Mouse (Mus musculus) heart, postnatal 4 days (tissue): ENCODE measurements around the gene Olfr263. TPM values are rescaled to one million over a fixed set of nuclear protein-coding genes. Genes with fewer than 3 reads are reported as not detected.

Experiments used
- DNase-seq: peaks from one replicate; pipeline ENCODE4 v3.0.0; 2021
- total RNA-seq, 2 experiments: library from RNA; stranded (reverse); gene quantifications; 2 replicates each; pipeline ENCODE4 v1.2.3; 2021

Olfr263 gene
- total RNA-seq, 2 experiments from 2014 or later = not detected

DNA sequence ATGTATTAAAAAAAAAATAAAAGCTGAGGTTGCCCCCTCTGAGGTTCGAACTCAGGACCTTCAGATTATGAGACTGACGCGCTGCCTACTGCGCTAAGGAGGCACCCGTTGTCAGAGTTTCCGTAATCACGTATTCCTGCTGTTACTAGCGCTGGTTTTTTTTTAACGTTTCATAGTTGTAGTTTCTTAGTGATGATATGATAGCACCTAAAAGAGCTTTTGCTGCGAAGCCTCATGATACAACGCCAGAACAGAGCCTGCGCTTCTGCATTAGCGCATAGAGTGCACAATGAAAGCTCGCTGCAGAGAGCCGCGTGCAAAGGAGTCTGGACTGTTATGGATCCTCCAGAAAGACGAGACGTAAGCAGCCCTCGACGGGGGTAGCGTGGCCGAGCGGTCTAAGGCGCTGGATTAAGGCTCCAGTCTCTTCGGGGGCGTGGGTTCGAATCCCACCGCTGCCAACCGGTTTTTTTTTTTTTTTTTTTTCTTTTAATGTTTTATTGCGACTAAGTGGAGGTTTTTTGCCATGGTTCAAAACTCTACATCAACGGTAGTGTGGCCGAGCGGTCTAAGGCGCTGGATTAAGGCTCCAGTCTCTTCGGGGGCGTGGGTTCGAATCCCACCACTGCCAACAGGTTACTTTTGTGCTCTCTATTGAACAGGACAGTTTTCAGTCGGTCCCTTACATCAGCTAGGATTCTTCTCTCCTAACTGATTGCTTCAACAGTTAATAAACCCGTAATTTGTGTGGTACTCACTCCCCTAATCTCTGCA lies 40.4 kb downstream of the Olfr263 start:
- peak; percentile 81 for DNase-seq

DNA sequence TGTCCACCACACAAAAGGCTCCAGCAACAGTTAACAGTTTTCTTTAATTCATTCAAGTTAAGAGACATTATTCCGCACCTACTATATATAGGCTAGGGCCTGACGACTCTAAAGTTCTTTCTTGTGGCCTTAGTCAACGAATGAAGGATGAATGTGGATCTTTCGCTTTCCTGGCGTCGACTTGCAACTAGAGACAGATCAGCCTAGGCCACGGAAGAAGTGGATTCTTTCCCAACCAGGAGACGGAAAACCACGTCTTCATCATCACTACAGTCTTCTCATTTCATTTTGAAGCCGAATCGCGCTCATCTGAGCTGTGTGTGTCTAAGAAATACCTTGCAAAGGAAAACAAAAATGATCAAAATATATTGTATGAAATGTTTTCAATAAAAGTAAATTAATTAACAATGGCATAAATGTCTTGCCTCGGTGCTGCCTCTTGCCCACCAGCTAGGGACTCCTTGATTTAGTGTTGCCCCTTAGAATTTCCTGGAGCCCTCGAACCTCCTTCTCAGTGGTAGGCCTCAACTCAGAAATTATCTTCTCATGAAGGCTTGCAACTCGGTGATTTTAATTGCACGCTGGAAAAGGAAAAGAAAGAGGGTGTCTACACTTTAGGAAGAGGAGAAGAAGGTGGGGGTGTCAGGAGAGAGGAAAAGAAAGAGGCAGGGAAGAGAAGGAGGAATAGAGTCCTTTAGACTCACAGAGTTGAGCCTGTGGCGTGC lies 41.2 kb downstream of the Olfr263 start:
- DNase-seq = no peak

DNA sequence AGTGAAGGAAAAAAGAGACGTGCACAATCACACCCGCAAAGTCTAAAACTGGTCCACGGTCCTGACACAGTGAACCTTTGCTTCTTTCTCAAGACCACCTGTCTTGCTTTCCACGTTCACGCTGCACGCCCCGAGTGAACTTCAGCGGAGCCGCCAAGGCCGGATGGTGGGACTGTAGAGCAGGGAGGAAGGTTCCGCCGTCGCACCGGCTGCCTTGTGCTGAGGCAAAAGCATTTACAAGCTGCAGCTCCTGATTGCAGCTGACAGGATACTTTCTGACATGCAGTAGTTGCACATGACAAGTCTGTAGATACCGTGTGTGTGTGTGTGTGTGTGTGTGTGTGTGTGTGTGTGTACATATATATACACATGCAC lies 41.7 kb downstream of the Olfr263 start:
- DNase-seq = no peak

DNA sequence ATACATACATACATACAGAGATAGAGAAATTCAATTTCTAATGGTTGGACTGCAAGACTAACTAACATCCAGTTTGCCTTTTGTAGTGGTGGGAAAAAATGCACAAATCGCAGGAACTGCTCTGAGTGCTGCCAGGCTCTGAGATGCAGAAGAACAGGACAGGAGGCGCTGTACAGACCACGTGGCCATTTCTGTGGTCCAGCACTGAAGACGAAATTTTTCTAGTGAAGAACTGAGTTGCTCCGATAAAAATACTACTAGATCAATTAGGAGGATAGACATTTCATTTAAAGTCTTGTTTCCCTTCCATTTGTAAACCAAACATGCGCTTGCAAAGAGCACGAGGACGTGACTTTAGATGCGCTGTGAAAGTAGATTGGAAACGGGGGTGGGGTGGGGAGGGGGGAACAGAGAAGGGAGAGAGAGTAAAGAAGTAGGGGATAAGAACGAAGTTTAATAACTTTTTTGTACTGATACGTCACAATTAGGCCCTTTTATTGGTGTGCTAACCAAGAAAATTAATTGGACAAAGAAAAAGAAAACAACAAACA lies 42.2 kb downstream of the Olfr263 start:
- DNase-seq = peak; percentile 32

DNA sequence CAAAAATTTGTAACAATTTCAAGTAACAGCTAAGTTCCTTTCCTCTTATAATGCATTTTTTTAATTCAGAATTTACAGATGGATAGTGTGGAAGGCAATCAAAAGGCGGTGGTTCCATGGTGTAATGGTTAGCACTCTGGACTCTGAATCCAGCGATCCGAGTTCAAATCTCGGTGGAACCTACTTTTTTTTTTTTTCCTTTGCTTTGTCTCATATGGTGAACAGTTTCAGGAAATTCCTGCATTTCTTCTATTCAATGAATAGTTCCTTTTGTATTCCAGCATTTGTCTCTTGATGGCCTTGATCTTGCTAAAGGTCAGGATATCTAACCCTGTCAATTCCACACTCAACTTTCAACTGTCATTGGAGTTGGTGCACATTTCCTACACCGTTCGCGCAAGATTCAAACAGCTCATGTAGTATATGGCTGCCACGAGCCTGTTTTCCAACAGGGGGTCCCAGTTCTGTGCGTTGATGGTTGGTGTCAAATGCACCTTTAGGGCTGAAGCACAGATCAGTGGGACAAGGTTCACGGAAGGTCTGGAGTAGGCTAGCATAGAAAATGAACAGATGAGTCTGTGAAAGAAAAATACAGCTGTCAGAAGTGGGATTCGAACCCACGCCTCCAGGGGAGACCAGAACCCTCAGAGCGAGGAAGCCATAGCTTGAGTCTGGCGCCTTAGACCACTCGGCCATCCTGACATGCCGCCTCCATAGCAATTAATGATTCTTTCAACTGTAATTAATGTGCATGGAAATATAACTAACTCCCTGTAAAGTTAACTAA lies 43.0 kb downstream of the Olfr263 start:
- DNase-seq = peak; percentile 74

DNA sequence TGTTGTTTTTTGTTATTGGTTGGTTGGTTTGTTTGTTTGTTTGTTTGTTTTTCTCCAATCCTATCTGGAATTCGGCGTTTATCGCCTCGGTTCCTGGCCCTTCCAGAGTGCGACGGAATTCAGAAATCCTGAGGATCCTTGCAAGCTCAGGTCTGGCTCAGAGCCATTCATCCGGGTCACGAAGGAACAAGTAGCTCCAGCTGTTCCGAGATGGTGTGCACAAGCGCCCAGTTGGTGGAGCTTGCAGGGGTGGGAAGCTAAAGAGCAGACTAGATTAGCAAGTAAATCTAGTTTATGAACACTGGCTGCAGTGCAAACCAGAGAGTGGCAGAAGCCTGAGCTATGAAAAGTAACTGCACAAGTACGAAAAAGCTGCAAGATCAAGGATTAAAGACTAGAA lies 43.6 kb downstream of the Olfr263 start:
- DNase-seq = peak; percentile 90

DNA sequence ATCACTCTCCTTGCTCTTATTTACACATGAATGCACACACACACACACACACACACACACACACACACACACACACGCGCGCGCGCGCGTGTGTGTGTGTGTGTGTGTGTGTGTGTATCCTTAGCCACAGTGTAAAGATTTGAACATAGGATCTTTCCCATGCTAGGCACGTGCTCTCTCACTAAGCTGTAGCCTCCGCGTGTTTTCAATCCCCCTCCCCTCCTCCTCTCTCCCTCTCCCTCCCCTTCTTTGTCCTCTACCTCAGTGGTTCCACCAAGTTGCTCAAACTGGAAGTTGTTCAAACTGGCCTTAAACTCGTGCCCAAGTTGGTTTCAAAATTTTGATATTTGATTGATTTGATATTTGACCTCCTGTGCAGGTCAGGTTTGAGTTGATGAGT lies 47.3 kb downstream of the Olfr263 start:
- no peak for DNase-seq

DNA sequence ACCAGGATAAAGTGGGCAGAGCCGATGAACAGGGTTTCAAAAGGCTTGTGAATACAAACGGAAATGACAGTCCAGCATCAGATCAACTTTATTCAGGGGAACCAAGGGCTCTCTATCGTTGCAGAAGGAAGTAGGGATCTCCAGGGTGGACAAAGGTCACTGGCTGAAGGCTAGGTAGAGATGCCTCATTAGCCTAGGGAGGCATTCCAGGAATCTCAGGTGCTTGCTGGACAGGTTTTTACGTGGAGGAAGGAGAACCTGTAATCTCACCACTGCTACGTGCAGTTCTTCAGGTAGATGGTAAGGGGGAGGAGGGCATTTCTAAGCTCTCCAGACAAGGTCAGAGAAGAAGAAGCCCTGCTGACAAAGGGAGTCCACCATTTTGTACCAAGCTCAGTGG lies 48.2 kb downstream of the Olfr263 start:
- no peak for DNase-seq

DNA sequence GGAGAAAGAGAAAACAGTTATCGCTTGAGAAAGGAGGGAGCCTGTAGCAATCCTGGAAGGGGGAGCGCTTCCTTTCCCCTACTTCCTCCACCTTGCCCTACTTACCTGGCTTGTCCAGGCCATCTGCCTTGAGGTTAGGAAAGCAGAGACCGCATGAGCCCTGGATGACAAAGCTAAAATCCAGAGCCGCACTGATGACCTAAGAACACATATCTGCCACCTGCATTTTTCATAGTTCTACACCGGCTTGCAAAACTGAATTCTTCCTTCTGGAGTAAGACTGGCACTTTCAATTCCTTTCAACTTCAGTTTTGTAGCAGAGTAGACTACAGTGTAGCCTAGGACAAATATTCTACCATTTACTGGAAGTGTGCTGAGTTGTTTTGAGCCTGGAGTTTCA lies 48.9 kb downstream of the Olfr263 start:
- no peak for DNase-seq

DNA sequence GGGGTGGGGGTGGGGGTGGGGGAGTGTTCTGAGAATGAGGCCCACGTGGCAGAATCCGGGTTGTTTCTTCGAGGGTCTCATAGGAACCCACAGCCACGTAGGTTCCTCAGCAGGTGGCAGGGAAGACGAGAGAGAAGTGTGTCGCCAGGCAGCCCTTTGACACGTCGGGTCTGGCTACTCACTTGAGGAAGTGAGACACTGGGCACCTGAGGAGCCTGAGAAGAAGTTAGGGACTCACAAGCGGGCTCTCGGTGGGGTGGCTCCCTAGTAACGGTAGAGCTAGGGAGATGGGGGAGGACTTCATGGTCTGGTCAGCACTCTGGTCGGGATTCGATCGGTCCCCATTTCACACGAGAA lies 49.9 kb downstream of the Olfr263 start, which contains the start of gene Trim27:
TSS of gene Trim27 (plus strand) at position 79 of the 357 bp plus-strand sequence.
- no peak for DNase-seq

DNA sequence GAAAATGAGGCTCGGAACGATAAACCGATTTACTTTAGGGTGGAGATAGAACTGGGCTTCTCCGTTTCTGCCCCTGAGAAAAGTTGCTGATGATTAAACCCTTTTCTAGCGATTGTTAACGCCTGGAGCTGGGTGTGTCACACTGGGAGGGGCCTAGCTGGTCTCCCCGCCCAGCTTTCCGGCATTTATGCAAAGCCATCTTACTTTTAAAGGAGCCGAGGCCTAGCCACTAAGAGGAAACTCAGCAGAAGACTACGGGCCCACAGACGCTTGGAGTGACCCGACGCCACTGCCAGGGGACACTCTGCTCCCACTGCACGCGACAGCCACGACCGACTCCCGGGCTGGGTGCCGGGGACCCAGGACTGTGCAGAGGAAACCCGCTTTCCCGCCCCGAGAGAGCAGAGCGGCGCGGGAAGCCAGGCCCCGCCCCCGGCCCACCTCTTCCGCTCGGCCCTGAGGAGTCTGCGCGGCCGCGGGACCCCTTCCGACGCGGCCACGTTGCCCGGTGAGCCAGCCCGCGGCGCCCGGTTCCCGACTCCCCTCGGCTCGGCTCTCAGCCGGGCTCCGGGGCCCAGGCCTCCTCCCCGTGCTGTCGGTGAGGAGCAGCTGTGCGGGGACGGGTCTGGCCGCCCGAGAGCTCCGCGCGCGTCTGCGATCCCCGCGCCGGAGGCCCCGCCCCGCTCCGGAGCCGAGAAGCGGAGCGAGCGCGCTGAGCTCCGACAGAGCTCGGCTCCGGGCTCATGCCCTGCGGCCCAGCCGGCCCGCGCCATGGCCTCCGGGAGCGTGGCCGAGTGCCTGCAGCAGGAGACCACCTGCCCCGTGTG lies 50.5 kb downstream of the Olfr263 start:
- DNase-seq = peak; percentile 83

DNA sequence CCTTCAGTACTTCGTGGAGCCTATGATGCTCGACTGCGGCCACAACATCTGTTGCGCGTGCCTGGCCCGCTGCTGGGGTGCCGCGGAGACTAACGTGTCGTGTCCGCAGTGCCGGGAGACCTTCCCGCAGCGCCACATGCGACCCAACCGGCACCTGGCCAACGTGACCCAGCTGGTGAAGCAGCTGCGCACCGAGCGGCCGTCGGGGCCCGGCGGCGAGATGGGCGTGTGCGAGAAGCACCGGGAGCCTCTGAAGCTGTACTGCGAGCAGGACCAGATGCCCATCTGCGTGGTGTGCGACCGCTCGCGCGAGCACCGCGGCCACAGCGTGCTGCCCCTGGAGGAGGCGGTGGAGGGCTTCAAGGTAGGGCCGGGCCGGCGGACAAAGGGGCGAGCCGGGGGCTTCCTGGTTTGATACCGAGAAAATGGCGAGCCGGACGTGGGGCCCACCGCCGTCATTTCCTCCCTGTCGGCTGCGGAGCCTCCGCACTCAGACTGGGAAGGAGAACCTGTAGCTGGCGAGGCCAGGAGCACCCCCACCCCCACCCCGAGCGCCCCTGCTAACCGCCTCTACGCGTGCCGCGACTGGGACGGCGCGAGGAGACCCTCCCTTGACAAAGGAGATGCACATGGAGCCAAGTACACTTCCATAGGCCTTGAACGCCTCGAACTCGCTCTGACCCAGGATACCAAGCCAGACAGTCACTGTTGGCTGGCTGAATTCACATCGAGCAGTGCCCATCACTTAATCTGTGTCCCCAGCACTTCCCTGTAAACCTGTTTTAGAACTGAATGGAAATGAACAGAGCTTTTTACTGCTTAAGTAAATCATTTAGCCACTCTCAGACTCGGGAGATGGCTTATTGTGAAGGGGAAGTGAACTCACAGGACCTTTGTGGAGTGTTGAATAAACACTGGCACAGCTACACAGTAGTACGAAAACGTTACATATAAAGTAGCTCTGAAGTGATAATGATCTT lies 51.4 kb downstream of the Olfr263 start:
- DNase-seq = peak; percentile 61

DNA sequence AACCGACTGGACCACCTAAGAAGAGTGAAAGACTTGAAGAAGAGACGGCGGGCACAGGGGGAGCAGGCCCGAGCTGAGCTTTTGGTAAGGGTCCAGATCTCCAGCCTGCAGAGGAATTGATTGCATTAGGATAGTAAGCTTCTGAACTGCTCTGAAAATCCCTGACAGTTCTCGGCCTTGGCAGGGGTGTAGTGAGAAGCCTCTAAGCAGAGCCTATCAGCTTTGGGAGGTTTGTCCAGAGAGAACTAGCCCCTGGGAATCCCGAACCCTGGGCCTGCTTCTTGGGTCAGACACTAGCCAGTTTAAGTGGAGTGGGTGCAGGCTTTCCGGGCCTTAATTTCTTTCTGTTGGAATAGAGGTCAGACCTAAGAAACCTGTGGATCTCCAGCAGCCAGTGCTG lies 52.6 kb downstream of the Olfr263 start:
- DNase-seq = no peak

DNA sequence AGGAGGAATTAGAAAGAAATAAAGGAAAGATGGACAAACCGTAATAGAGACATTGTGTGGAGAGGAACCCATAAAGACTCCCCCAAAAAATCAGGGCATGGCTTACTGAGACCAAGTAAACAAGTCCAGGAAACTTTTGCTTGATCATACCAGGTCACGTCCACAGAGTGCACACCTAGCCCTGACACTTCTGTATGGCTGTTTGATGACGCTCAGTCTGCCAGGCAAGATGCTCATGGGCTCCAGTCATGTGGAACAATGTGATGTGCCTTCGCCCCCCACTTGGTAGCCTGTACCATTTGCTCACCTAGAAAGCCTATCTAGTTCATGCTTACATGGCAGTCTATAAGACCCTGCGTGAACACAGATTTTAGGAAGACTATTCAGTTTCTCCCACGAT lies 53.6 kb downstream of the Olfr263 start:
- no peak for DNase-seq

DNA sequence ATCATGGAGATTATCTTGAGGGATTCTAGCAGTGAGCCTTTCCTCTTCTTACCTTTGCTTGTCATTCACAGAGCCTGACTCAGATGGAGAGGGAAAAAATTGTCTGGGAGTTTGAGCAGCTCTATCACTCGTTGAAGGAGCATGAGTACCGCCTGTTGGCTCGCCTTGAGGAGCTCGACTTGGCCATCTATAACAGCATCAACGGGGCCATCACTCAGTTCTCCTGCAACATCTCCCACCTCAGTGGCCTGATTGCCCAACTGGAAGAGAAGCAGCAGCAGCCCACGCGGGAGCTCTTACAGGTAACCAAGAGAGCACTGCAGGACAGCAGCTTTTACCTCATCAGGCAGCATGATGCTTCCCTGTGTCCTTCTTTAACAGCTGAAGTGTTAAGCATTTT lies 54.2 kb downstream of the Olfr263 start:
- no peak for DNase-seq

DNA sequence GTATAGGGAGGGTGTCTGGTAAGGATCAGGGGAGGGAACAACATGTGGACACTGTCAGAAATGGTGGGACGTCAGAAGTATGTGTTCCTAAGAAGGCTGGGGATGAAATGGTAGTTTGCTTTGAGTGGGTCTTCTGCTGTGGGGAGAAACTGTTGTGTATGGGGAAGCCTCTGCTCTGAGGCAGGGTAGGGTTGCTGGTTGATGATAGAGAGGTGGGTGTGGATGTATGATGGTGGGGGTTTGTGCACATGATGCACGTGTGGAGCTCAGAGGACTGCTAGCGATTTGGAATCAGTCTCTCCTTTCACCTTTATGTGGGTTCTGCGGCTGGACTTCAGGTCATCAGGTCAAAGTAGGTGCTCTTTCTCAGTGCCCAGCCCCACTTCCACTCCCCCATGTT lies 56.1 kb downstream of the Olfr263 start:
- no peak for DNase-seq
